Mouse (Mus musculus): Measurements from ENCODE around the gene Olfr683.
"Not testable (repeated sequence)": the region's sequence is repeated elsewhere in the genome, so short reads cannot be mapped to it uniquely, and the experiment has no call there.

Gene Olfr683

GRCm38 (mm10) chr7:105146912-105147311, at the start of gene Olfr683:
Gene Olfr683, minus strand, starts transcription at chr7:105147012.
- no peak for DNase-seq (ENCODE audit: low spot score)

GRCm38 (mm10) chr7:105185912-105186311, 39.1 kb upstream of the Olfr683 start, which contains the start of gene Olfr685:
Gene Olfr685, minus strand, starts transcription at chr7:105186012.
- DNase-seq (ENCODE audit: low spot score): no peak

- no peak for DNase-seq (ENCODE audit: low spot score)
These were observed 24.0 kb upstream of the Olfr683 start for GRCm38 (mm10) chr7:105170773-105171172.

GRCm38 (mm10) chr7:105163553-105163952, 16.7 kb upstream of the Olfr683 start, which contains the start of gene Olfr684:
Gene Olfr684, minus strand, starts transcription at chr7:105163653.
- no peak for DNase-seq (ENCODE audit: low spot score)

GRCm38 (mm10) chr7:105141275-105141674, 5.5 kb downstream of the Olfr683 start:
- DNase-seq (ENCODE audit: low spot score): no peak

GRCm38 (mm10) chr7:105116536-105116935, 30.3 kb downstream of the Olfr683 start, which contains the start of gene Olfr681:
Gene Olfr681, plus strand, starts transcription at chr7:105116836.
- no peak for DNase-seq (ENCODE audit: low spot score)

GRCm38 (mm10) chr7:105092717-105093116, 54.1 kb downstream of the Olfr683 start, which contains the start of gene Olfr680-ps1:
Gene Olfr680-ps1, minus strand, starts transcription at chr7:105092817.
- DNase-seq (ENCODE audit: low spot score): not testable (repeated sequence)

Measured in ovary, adult 18-20 months (tissue).